ENCODE assay signal across 9 mouse cellular contexts in genomic region chr7:45339410-45340065, GRCm38 (mm10). TPM values are rescaled to one million over a fixed set of nuclear protein-coding genes. Genes with fewer than 3 reads are reported as not detected.
DNase-seq lines count a peak whose midpoint lies in the region; ATAC-seq and TF ChIP-seq lines count a peak whose summit lies in the region.
"Had no signal": no experiment of that assay in that cellular context is flagged by ENCODE, and none has a peak within 500 bp of the region (broad histone marks: within the 10 kb centered on the region; RNA-seq: fewer than 3 reads in every experiment).

No protein-coding gene starts in this region.

- peak; percentile 54 for ATAC-seq in erythroblast, adult 5-6 weeks (replicated peaks; ENCODE audit: low FRiP score, poor library complexity, severe bottlenecking)

- no peaks in the 10 kb centered on the region for H3K27me3 ChIP-seq in MEL (ENCODE audit: control insufficient read depth in 1 of 2, insufficient read depth in 2 of 2, low read length in 2 of 2)
- H3K27me3 ChIP-seq in limb, embryonic 10.5 days (ENCODE audit: low read depth, poor library complexity, severe bottlenecking) = peaks cover 36% of the 10 kb centered on the region
- H3K27me3 ChIP-seq in spleen, adult 2 months (ENCODE audit: control insufficient read depth, insufficient read depth, low read length) = peaks cover 15% of the 10 kb centered on the region

- peak; percentile 89 for DNase-seq in MEL (ENCODE audit: low read depth, low spot score)
- peak; percentile 93 for DNase-seq in brain, embryonic 14.5 days (ENCODE audit: low read depth)
- peak; percentile 61 to 73 for DNase-seq in heart, postnatal 36 days
- peak; percentile 88 for DNase-seq in limb, embryonic 10.5 days (ENCODE audit: low spot score)
- peak; percentile 85 for DNase-seq in mesoderm, embryonic 11.5 days (ENCODE audit: low read depth, low spot score)
- DNase-seq in spleen, adult 2 months (ENCODE audit: low read depth in 1 of 2, low spot score in 2 of 2) = peak; percentile 15 to 38
- no peak for DNase-seq in layer of hippocampus, postnatal 36 days

- 0 out of 6 replicates have a peak, but pooled peaks of 1 of the 3 experiments have one; percentile 4 for TF ChIP-seq CTCF in MEL (IDR thresholded peaks at IDR 0.05 in 2 of 3, conservative IDR thresholded peaks at IDR 0.05 in 1 of 3; ENCODE audit: control insufficient read depth in 1 of 3, insufficient read depth in 1 of 3, low read depth in 2 of 3, low read length in 3 of 3, poor library complexity in 1 of 3, severe bottlenecking in 1 of 3)
- peak; percentile 44; the same call in 1 of the 2 replicates for TF ChIP-seq CTCF in brain, embryonic 14.5 days (IDR thresholded peaks at IDR 0.05; ENCODE audit: borderline replicate concordance, extremely low read depth, insufficient read depth, insufficient read length)
- TF ChIP-seq CTCF in spleen, adult 2 months (IDR thresholded peaks at IDR 0.05; ENCODE audit: extremely low read depth, insufficient read depth, insufficient read length, insufficient replicate concordance) = no peak

- H3K4me3 ChIP-seq in MEL (ENCODE audit: control insufficient read depth in 1 of 2, insufficient read depth in 1 of 2, low read depth in 2 of 2, low read length in 2 of 2) = peak overlapping the region; percentile 53 to 64
- H3K4me3 ChIP-seq in limb, embryonic 10.5 days = peak overlapping the region; percentile 69
- peak overlapping the region; percentile 50; the same call in 1 of the 2 replicates for H3K4me3 ChIP-seq in spleen, adult 2 months (ENCODE audit: extremely low read depth, insufficient read depth, insufficient read length)

- peak in 1 of 2 experiments; percentile 70; a peak in 2 of 4 replicates for TF ChIP-seq POLR2A in MEL (IDR thresholded peaks at IDR 0.05; ENCODE audit: control insufficient read depth in 1 of 2, insufficient read depth in 1 of 2, low read depth in 1 of 2, low read length in 2 of 2, poor library complexity in 1 of 2)
- TF ChIP-seq POLR2A in brain, embryonic 14.5 days (IDR thresholded peaks at IDR 0.05; ENCODE audit: borderline replicate concordance, extremely low read depth, insufficient read depth, insufficient read length, poor library complexity, severe bottlenecking) = peak; percentile 16; the same call in 1 of the 2 replicates
- TF ChIP-seq POLR2A in spleen, adult 2 months (IDR thresholded peaks at IDR 0.05; ENCODE audit: low read depth, low read length) = no peak

- H3K9ac ChIP-seq in MEL (ENCODE audit: control insufficient read depth, low read depth, low read length, poor library complexity, severe bottlenecking) = peak overlapping the region; percentile 67

- H3K79me2 ChIP-seq in MEL (ENCODE audit: control insufficient read depth, insufficient read depth, low read length, poor library complexity) = no peaks in the 10 kb centered on the region; the same call in 1 of the 2 replicates

- TF ChIP-seq RAD21 in MEL (IDR thresholded peaks at IDR 0.05; ENCODE audit: low read depth, low read length) = no peak

- intact Hi-C loops in heart, postnatal 36 days (cut with DNase I) = loop anchor here (2.0 kb wide), 1 partner anchor 31 kb away; no protein-coding TSS in a partner anchor

- WGBS in limb, embryonic 10.5 days = under 1% methylated on average over 38 of the region's 39 CpGs
- under 1% methylated on average over 37 of the region's 39 CpGs for WGBS in spleen, adult 2 months

- TF ChIP-seq EP300 in MEL (IDR thresholded peaks at IDR 0.05; ENCODE audit: low read depth in 1 of 2, low read length in 2 of 2) = 0 out of 4 replicates have a peak, but pooled peaks of 1 of the 2 experiments have one; percentile 12

- H3K27ac ChIP-seq in MEL (ENCODE audit: control insufficient read depth, low read depth, low read length) = peak overlapping the region; percentile 27; the same call in 1 of the 2 replicates
- H3K27ac ChIP-seq in limb, embryonic 10.5 days = peak overlapping the region; percentile 87
- no peak overlapping the region for H3K27ac ChIP-seq in spleen, adult 2 months (ENCODE audit: insufficient read depth, low read length)

- peaks cover 0 to 5% of the 10 kb centered on the region in 2 experiments; a peak in 1 of 4 replicates for H3K36me3 ChIP-seq in MEL (ENCODE audit: control insufficient read depth in 1 of 2, insufficient read depth in 2 of 2, low read length in 2 of 2)
- H3K36me3 ChIP-seq in limb, embryonic 10.5 days = no peaks in the 10 kb centered on the region
- no peaks in the 10 kb centered on the region for H3K36me3 ChIP-seq in spleen, adult 2 months (ENCODE audit: control insufficient read depth, insufficient read depth, low read length)

- peaks cover 6 to 24% of the 10 kb centered on the region in 2 experiments for H3K4me1 ChIP-seq in MEL (ENCODE audit: control insufficient read depth in 1 of 2, insufficient read depth in 2 of 2, low read length in 2 of 2)
- H3K4me1 ChIP-seq in limb, embryonic 10.5 days = peaks cover 58% of the 10 kb centered on the region
- peaks cover 19% of the 10 kb centered on the region; the same call in 1 of the 2 replicates for H3K4me1 ChIP-seq in spleen, adult 2 months (ENCODE audit: control insufficient read depth, insufficient read depth, insufficient read length)

- no peaks in the 10 kb centered on the region for H3K9me3 ChIP-seq in MEL (replicated peaks; ENCODE audit: insufficient read depth, low read length)
- H3K9me3 ChIP-seq in limb, embryonic 10.5 days (replicated peaks) = no peaks in the 10 kb centered on the region

TF ChIP-seq in MEL, 35 proteins besides CTCF, POLR2A, EP300 and RAD21 (continues in another document):
- no peak for TF ChIP-seq NRF1 (IDR thresholded peaks at IDR 0.05; ENCODE audit: insufficient read depth, low read depth, low read length, poor library complexity, severe bottlenecking)
- peak; percentile 56; the same call in 1 of the 2 replicates for TF ChIP-seq ZMIZ1 (IDR thresholded peaks at IDR 0.05; ENCODE audit: low read depth, low read length)
- TF ChIP-seq CHD2 (IDR thresholded peaks at IDR 0.05; ENCODE audit: low read length) = no peak
- TF ChIP-seq JUND (IDR thresholded peaks at IDR 0.05; ENCODE audit: low read depth, low read length) = no peak

RNA-seq across cellular contexts. Expression of gene Hrc, which starts 4.4 kb away (rescaled TPM):
- total RNA-seq in MEL (2012; rRNA removed) = not detected in 2 replicates
- under 1 TPM in 1 of 2 experiments, not detected in 1; 0.22 TPM for polyA plus RNA-seq in MEL (2012; ENCODE audit: insufficient read depth in 1 of 2, insufficient read length in 2 of 2, low read depth in 1 of 2, low replicate concordance in 2 of 2, missing spikeins in 1 of 2)
- polyA plus RNA-seq in brain, embryonic 14.5 days (2012; rRNA removed) = 0.48 and 1.3 TPM in 2 replicates
- total RNA-seq in erythroblast, adult 5-6 weeks (2015; ENCODE audit: low replicate concordance) = not detected in 2 replicates
- not detected in 2 replicates for total RNA-seq in erythroblast, adult 5-6 weeks (2017; ENCODE audit: low replicate concordance)
- total RNA-seq in heart, postnatal 36 days (2021) = 100 to 1,000 TPM; 842 to 873 TPM
- polyA plus RNA-seq in limb, embryonic 10.5 days (2016; fragmentation: Nextera tagmentation; extraction: Ambion mirVana) = 0.24 and 0.39 TPM in 2 replicates
- 0.04 and 0.09 TPM in 2 replicates for polyA plus RNA-seq in spleen, adult 2 months (2012; rRNA removed)
- total RNA-seq in layer of hippocampus, postnatal 36 days (2021) = under 1 TPM; 0.20 to 0.46 TPM
- total RNA-seq: neutrophil, adult 5-6 weeks had no signal

RNA-seq across cellular contexts. Expression of gene Trpm4, which starts 6.0 kb away (rescaled TPM):
- 4.5 and 4.8 TPM in 2 replicates for total RNA-seq in MEL (2012; rRNA removed)
- polyA plus RNA-seq in MEL (2012; ENCODE audit: insufficient read depth in 1 of 2, insufficient read length in 2 of 2, low read depth in 1 of 2, low replicate concordance in 2 of 2, missing spikeins in 1 of 2) = 1 to 10 TPM in 1 of 2 experiments, not detected in 1; 6.9 TPM
- 19.0 and 20.3 TPM in 2 replicates for polyA plus RNA-seq in brain, embryonic 14.5 days (2012; rRNA removed)
- 0.42 TPM in 1 of 2 replicates, not detected in the other for total RNA-seq in erythroblast, adult 5-6 weeks (2015; ENCODE audit: low replicate concordance)
- total RNA-seq in erythroblast, adult 5-6 weeks (2017; ENCODE audit: low replicate concordance) = not detected in 2 replicates
- total RNA-seq in heart, postnatal 36 days (2021) = 10 to 100 TPM; 24.6 to 27.4 TPM
- 5.2 and 8.4 TPM in 2 replicates for polyA plus RNA-seq in limb, embryonic 10.5 days (2016; fragmentation: Nextera tagmentation; extraction: Ambion mirVana)
- 7.9 and 10.0 TPM in 2 replicates for polyA plus RNA-seq in spleen, adult 2 months (2012; rRNA removed)
- 10 to 100 TPM; 12.9 to 14.8 TPM for total RNA-seq in layer of hippocampus, postnatal 36 days (2021)

RNA-seq across cellular contexts. Expression of gene Ppfia3, which starts 27.3 kb away (rescaled TPM):
- 3.0 and 3.4 TPM in 2 replicates for total RNA-seq in MEL (2012; rRNA removed)
- 1 to 10 TPM in 1 of 2 experiments, not detected in 1; 5.9 TPM for polyA plus RNA-seq in MEL (2012; ENCODE audit: insufficient read depth in 1 of 2, insufficient read length in 2 of 2, low read depth in 1 of 2, low replicate concordance in 2 of 2, missing spikeins in 1 of 2)
- polyA plus RNA-seq in brain, embryonic 14.5 days (2012; rRNA removed) = 56.7 and 60.0 TPM in 2 replicates
- 1.9 TPM in 1 of 2 replicates, not detected in the other for total RNA-seq in erythroblast, adult 5-6 weeks (2015; ENCODE audit: low replicate concordance)
- 0.26 TPM in 1 of 2 replicates, not detected in the other for total RNA-seq in erythroblast, adult 5-6 weeks (2017; ENCODE audit: low replicate concordance)
- total RNA-seq in heart, postnatal 36 days (2021) = not detected
- polyA plus RNA-seq in limb, embryonic 10.5 days (2016; fragmentation: Nextera tagmentation; extraction: Ambion mirVana) = 2.4 and 5.3 TPM in 2 replicates
- polyA plus RNA-seq in spleen, adult 2 months (2012; rRNA removed) = 0.22 and 0.27 TPM in 2 replicates
- 100 to 1,000 TPM; 126 to 128 TPM for total RNA-seq in layer of hippocampus, postnatal 36 days (2021)
- total RNA-seq: neutrophil, adult 5-6 weeks had no signal

RNA-seq across cellular contexts. Expression of gene Lin7b, which starts 30.8 kb away (rescaled TPM):
- total RNA-seq in MEL (2012; rRNA removed) = 1.3 and 1.4 TPM in 2 replicates
- 1 to 10 TPM in 1 of 2 experiments, not detected in 1; 3.8 TPM for polyA plus RNA-seq in MEL (2012; ENCODE audit: insufficient read depth in 1 of 2, insufficient read length in 2 of 2, low read depth in 1 of 2, low replicate concordance in 2 of 2, missing spikeins in 1 of 2)
- 15.7 and 17.6 TPM in 2 replicates for polyA plus RNA-seq in brain, embryonic 14.5 days (2012; rRNA removed)
- 1.5 TPM in 1 of 2 replicates, not detected in the other for total RNA-seq in erythroblast, adult 5-6 weeks (2015; ENCODE audit: low replicate concordance)
- 5.4 TPM in 1 of 2 replicates, not detected in the other for total RNA-seq in erythroblast, adult 5-6 weeks (2017; ENCODE audit: low replicate concordance)
- total RNA-seq in heart, postnatal 36 days (2021) = 1 to 10 TPM; 1.3 to 1.7 TPM
- 0.40 and 0.64 TPM in 2 replicates for polyA plus RNA-seq in limb, embryonic 10.5 days (2016; fragmentation: Nextera tagmentation; extraction: Ambion mirVana)
- 0.90 and 2.1 TPM in 2 replicates for polyA plus RNA-seq in spleen, adult 2 months (2012; rRNA removed)
- 100 to 1,000 TPM; 133 to 154 TPM for total RNA-seq in layer of hippocampus, postnatal 36 days (2021)

RNA-seq across cellular contexts. Expression of gene Snrnp70, which starts 56.0 kb away (rescaled TPM):
- total RNA-seq in MEL (2012; rRNA removed) = 260 and 272 TPM in 2 replicates
- polyA plus RNA-seq in MEL (2012; ENCODE audit: insufficient read depth in 1 of 2, insufficient read length in 2 of 2, low read depth in 1 of 2, low replicate concordance in 2 of 2, missing spikeins in 1 of 2) = 1,000 to 10,000 TPM in 1 of 2 experiments, 100 to 1,000 TPM in 1; 588 to 1,478 TPM
- 643 and 713 TPM in 2 replicates for polyA plus RNA-seq in brain, embryonic 14.5 days (2012; rRNA removed)
- total RNA-seq in erythroblast, adult 5-6 weeks (2015; ENCODE audit: low replicate concordance) = 50.5 and 70.2 TPM in 2 replicates
- total RNA-seq in erythroblast, adult 5-6 weeks (2017; ENCODE audit: low replicate concordance) = 169 and 259 TPM in 2 replicates
- 10 to 100 TPM; 92.8 to 95.9 TPM for total RNA-seq in heart, postnatal 36 days (2021)
- 305 and 308 TPM in 2 replicates for polyA plus RNA-seq in limb, embryonic 10.5 days (2016; fragmentation: Nextera tagmentation; extraction: Ambion mirVana)
- polyA plus RNA-seq in spleen, adult 2 months (2012; rRNA removed) = 273 and 277 TPM in 2 replicates
- total RNA-seq in layer of hippocampus, postnatal 36 days (2021) = 100 to 1,000 TPM; 379 to 450 TPM

Comparison
In these comparisons a context has a peak if more than half of its experiments do, and no peak if none do; other contexts are left out.
1. DNase-seq: peak in MEL (single experiment), brain, embryonic 14.5 days (single experiment), heart, postnatal 36 days (2 of 2), limb, embryonic 10.5 days (single experiment), mesoderm, embryonic 11.5 days (single experiment) and spleen, adult 2 months (2 of 2); none in layer of hippocampus, postnatal 36 days (0 of 2).
2. RNA of gene Hrc, which starts 4.4 kb away (total RNA-seq): 842 to 873 TPM in heart, postnatal 36 days; 0.20 to 0.46 TPM in layer of hippocampus, postnatal 36 days, not detected in MEL and not detected in erythroblast, adult 5-6 weeks; every median in the first group is over 100 times any median in the second.
3. RNA of gene Ppfia3, which starts 27.3 kb away (total RNA-seq): 126 to 128 TPM in layer of hippocampus, postnatal 36 days; 3.0 to 3.4 TPM in MEL, 0.26 to 1.9 TPM in erythroblast, adult 5-6 weeks and not detected in heart, postnatal 36 days; every median in the first group is over 10 times any median in the second.
4. Peak in every context shown above with its lines, with median percentiles within 50 percentile points of each other: H3K4me3 ChIP-seq.